Mouse (Mus musculus): ENCODE data around the gene Ppp1r12a. TPM values are rescaled to one million over a fixed set of nuclear protein-coding genes. Genes with fewer than 3 reads are reported as not detected.
"Not testable (repeated sequence)": the region's sequence is repeated elsewhere in the genome, so short reads cannot be mapped to it uniquely, and the experiment has no call there.

Ppp1r12a gene
- total RNA-seq, 2 experiments from 2014 or later: 20.3 to 20.9 TPM

DNA sequence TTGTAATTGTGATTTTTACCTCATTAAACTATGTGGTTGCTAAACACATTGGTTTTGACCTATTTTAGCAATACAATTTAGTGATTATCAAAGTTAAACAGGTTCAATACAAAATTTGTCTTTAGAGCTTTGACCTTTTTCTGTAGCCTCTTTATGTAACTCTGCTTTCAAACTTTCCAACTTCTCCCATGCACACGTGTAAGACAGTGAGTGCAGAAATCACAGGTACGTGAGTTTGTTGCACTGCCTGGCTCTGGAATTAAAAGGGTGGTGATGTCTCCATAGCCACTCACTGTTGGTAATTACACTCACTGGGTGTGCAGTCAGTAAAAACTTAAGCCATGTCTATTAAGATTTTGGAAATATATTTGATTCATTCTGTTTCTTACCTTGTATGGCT, 30.3 kb downstream of the Ppp1r12a start:
- intact Hi-C loops (cut with DNase I): no loop called here
- DNase-seq: no peak

GRCm38 (mm10) chr10:108196124-108196523, 34.1 kb downstream of the Ppp1r12a start:
- no peak for DNase-seq
- intact Hi-C loops (cut with DNase I): no loop called here

DNA sequence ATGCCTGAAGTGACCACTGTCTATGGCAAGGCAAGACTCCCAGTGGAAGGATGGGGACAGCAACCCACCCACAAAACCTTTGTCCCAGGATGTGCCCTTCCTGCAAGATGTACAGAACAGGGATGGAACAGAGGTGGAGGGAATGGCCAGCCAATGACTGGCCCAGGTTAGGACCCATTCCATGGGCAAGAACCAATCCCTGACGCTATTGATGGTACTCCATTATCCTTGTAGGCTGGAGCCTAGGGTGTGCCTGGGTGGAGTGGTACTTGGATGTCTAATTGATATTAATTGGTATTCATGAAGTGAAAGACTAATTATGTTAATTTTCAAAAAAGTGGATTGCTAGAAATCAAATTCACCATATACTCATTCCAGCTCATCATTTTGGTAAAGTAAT, 35.5 kb downstream of the Ppp1r12a start:
- intact Hi-C loops (cut with DNase I): no loop called here
- DNase-seq: no peak

DNA sequence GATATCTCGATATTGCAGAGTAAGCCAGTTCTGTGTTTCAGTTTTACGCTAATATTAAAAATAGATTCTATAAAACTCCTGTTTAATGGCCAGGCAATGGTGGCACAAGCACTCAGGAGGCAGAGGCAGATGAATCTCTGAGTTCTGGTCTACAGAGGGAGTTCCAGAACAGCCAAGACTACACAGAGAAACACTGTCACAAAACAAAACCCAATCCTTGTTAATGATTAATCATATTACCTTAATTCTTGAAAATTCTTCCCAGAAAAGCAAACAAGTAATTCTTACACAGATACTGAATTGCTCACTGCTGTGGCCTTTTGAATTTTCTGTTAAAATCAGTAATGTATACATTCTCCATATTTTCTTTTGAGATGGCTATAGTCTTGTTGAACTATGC, 37.0 kb downstream of the Ppp1r12a start:
- no peak for DNase-seq
- intact Hi-C loops (cut with DNase I): no loop called here

DNA sequence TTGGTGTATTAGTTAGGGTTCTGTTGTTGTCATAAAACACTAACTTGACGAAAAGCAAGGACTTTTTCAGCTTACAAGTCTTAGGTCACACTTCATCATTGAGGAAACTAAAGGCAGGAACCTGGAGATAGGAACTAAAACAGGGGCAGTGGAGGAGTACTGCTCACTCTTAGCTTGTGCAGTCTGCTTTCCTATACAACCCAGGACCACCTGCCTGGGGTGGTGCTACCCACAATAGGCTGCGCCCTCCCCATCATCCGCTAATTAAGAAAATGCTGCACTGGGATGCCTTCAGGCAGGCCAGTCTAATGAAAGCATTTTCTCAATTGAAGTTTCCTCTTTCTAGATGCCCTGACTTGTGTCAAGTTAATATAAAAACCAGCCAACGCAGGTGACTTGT, 40.1 kb downstream of the Ppp1r12a start:
- no peak for DNase-seq
- intact Hi-C loops (cut with DNase I): no loop called here

DNA sequence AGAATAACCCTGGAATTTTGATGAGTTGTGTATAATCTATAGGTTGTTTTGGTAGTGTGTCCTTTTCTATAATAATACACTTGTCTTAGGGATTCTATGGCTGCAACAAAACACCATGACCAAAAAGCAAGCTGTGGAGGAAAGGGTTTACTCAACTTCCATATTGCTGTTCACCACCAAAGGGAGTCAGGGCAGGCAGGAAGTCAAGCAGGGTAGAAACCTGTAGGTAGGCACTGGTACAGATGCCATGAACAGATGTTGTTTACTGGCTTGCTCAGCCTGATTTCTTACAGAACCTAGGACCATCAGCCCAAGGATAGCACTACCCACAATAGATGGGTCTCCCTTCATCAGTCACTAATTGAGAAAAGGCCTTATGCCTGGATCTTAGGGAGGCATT, 41.4 kb downstream of the Ppp1r12a start:
- intact Hi-C loops (cut with DNase I): no loop called here
- no peak for DNase-seq

DNA sequence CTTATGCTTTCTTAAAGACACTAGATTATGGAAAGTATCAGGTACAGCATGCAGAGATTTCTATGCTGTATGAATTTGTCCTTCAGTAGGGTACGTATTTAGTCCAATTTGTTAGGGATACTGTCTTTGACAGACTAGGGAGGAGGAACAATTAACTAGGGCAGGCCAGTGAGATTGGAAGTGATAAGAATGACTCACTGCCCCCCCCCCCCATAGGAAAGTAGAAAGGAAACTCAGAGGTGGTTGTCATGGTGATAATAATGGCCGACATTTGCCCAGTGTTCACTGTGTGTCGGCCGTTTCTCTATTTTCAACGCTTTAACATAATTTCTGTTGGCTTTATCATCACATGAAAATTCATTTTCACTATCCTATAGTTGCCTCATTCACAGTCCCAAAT, 47.4 kb downstream of the Ppp1r12a start:
- intact Hi-C loops (cut with DNase I): no loop called here
- no peak for DNase-seq

- intact Hi-C loops (cut with DNase I): no loop called here
- DNase-seq: no peak
Observed at GRCm38 (mm10) chr10:108224413-108224812, 62.4 kb downstream of the Ppp1r12a start.

DNA sequence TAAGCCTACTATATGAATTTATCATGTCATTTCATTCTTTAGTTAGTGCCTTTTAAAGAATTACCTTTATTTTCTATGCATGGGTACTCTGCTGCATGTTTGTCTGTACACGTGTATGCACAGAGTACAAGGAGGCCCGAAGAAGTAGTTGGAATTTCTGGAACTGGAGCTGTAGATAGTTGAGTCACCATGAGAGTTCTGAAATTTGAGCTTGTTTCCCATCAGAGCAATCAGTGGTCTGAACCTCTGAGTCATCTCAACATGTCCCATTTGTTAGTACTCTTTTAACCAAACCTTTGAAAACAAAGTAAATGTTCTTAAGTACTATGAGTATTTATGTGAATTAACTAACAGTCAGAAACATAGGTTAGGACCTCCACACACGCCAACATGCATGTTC, 75.1 kb downstream of the Ppp1r12a start:
- DNase-seq: no peak
- intact Hi-C loops (cut with DNase I): no loop called here

DNA sequence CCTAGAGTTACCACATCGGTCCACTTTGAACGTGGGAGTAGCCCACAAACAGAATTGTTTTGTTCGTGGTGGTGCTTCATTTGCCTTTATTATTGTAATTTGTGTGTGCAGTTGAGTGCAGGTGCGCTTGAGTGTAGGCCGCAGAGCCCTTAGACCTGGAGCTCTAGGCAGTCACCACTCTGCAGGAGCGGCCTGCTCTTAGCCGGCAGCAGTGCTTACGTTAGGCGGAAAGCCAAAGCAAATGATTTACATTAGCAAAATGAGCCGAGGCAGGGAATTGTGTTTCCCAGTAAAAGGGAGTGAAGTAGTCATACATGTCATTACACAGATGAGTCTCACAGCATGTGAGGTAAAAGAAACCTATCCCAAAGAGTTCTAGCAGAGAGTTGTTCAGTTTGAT, 77.1 kb downstream of the Ppp1r12a start:
- DNase-seq: no peak
- intact Hi-C loops (cut with DNase I): no loop called here

DNA sequence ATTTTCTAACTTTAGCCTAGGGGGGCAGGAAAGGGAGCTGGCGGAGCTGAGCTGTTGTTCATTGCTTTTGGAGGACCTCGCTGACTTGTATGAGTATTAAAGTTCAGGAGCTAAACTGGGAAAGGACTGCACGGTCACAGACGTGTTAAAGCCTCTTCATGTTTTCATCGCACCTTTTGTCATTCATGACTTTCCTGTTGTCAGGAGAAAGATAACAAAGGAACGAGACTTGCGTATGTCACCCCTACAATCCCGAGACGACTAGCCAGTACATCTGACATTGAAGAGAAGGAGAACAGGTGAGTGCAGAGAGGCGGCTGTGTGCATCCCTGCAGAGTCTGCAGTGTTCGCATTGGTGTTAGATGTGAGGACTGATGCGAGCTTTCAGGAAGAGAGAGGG, 88.7 kb downstream of the Ppp1r12a start:
- intact Hi-C loops (cut with DNase I): no loop called here
- DNase-seq: no peak

DNA sequence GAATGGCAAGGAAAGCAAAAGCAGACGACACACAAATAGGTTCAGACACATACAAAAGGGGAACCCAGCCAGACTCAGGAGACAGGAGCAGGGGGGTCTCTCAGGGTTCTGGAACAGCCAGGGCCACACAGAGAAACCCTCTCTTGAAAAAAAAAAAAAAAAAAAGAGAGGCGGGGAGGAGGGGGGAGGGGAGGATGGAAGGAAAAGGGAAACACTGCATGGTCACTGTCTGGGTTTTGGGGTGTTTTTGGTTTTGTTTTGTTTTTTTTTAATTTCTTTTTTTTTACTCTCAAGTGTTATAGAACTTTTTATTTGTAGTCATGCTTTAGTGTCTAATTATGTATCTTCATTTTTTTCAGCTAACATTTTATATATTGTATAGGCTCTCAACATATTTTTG, 89.2 kb downstream of the Ppp1r12a start:
- no peak for DNase-seq
- intact Hi-C loops (cut with DNase I): no loop called here

- intact Hi-C loops (cut with DNase I): no loop called here
- no peak for DNase-seq
Observed at GRCm38 (mm10) chr10:108255812-108256376, 93.9 kb downstream of the Ppp1r12a start.

DNA sequence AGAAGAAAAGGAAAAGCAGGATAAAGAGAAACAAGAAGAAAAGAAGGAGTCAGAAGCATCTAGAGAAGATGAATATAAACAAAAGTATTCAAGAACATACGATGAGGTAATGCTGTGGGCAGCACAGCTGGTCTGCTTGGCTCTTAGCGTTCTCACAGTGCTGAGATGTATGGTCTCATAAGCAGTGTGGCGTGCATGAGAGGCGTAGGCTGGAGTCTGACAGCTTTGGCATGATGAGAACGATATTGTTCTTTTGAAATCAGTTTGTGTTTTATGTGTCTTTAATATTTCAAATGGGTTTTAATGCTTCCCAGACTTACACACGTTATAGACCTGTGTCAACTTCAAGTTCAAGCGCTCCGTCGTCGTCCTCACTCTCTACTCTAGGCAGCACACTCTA, 98.9 kb downstream of the Ppp1r12a start:
- intact Hi-C loops (cut with DNase I): no loop called here
- DNase-seq: no peak

GRCm38 (mm10) chr10:108264641-108265040, 102.6 kb downstream of the Ppp1r12a start:
- DNase-seq: no peak
- intact Hi-C loops (cut with DNase I): no loop called here

DNA sequence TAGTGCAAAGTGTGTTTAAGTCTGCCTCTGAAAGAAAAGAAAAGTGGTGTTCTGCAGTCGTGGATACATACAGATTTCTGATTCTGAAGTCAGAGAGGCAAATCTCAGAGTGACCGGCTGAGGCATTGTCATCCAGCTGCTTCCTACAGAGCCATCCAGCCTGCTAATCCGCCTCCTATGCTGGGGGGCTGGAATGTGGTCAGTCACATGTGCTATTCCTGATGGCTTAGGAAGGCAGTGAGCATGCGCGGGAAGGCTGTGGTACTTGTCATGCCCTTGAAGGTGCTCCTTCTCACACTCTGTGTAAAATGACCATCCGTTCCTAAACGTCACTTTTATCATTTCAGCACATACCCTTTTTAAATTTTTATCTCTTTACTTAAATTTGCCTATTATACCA, 109.2 kb downstream of the Ppp1r12a start:
- intact Hi-C loops (cut with DNase I): no loop called here
- DNase-seq: no peak

- intact Hi-C loops (cut with DNase I): no loop called here
- no peak for DNase-seq
Observed at GRCm38 (mm10) chr10:108276678-108277077, 114.7 kb downstream of the Ppp1r12a start.

DNA sequence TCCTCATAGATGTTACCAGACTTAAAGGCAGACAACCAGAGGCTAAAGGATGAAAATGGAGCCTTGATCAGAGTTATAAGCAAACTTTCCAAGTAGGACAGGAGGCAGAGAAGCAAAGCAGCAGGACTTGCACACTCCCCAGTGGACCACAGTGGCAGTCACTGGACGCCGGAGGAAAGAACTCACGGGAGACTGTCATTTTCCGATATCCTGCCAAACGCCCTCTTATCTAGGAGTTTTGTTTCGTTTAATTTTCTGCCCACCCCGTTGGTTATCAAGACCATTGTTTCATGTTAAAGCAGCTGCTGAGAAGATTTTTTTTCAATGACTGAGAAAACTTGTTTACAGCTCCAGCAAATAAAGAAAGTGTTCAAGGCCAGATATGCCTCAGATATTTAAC, 115.2 kb downstream of the Ppp1r12a start:
- intact Hi-C loops (cut with DNase I): no loop called here
- no peak for DNase-seq

- intact Hi-C loops (cut with DNase I): loop anchor here (10.0 kb wide), 1 partner anchor 426 kb away; no protein-coding TSS in a partner anchor
- DNase-seq: not testable (repeated sequence)
Observed at GRCm38 (mm10) chr10:108281099-108281498, 119.1 kb downstream of the Ppp1r12a start.

- intact Hi-C loops (cut with DNase I): loop anchor here (10.0 kb wide), 1 partner anchor 428 kb away; no protein-coding TSS in a partner anchor
Observed at GRCm38 (mm10) chr10:108282351-108282750, 120.4 kb downstream of the Ppp1r12a start.

GRCm38 (mm10) chr10:108283418-108283817, 121.4 kb downstream of the Ppp1r12a start:
- intact Hi-C loops (cut with DNase I): loop anchor here (10.0 kb wide), 1 partner anchor 429 kb away; no protein-coding TSS in a partner anchor
- DNase-seq: no peak

More at GRCm38 (mm10) chr10:108282351-108282750, 120.4 kb downstream of the Ppp1r12a start:
- no peak for DNase-seq

DNA sequence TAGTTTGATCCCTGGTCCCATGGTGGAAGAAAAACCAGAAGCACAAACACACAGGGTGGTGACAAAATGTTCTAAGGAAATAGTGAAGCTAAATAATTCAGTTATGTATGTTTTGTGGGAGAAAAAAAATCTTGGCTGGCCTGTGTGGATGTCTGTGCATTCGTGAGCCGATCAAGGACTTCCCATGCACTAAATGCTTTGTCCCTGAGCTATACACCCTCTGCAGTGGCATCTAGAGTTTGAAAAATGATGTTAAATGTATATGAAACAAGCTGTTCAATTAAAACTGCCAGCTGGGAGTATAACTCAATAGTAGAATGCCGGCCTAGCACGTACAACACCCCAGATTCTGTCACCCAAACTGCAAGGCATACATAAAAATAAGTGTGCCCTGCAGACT, 121.8 kb downstream of the Ppp1r12a start:
- intact Hi-C loops (cut with DNase I): loop anchor here (10.0 kb wide), 1 partner anchor 429 kb away; no protein-coding TSS in a partner anchor
- DNase-seq: no peak

DNA sequence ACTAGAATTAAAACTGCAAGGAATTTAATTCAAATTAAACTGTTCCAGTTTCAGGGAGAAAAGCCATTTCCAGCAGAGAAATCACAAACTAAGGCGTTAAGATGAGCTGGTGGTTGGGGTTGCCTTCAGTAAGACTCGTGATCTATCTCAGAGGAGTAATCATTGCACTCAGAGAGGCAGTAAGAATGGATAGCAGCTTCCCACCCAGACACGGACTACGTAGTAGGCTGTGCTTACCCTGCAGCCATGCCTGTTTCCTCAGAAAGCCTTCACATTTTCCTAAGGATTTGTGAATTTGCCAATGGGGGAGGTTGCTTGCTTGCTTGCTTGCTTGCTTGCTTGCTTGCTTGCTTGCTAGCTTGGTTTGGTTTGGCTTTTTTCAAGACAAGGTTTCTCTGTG, 122.5 kb downstream of the Ppp1r12a start:
- intact Hi-C loops (cut with DNase I): loop anchor here (10.0 kb wide), 1 partner anchor 430 kb away; no protein-coding TSS in a partner anchor
- DNase-seq: no peak
